Mouse (Mus musculus): ENCODE results near the gene Trim41. TPM values are rescaled to one million over a fixed set of nuclear protein-coding genes. Genes with fewer than 3 reads are reported as not detected.
"Not testable (repeated sequence)": the region's sequence is repeated elsewhere in the genome, so short reads cannot be mapped to it uniquely, and the experiment has no call there.

The Trim41 gene
- total RNA-seq (2021): 10 to 100 TPM; 62.6 to 67.1 TPM

GRCm38 (mm10) chr11:48816800-48817665 is at the start of gene Trim41:
TSS of gene Trim41 (minus strand) at chr11:48817353.
- intact Hi-C loops (cut with DNase I): loop anchor here (1.0 to 5.0 kb wide), 3 partner anchors 17 to 385 kb away; partner anchors contain the start of genes Rack1 and Zfp62
- DNase-seq (ENCODE audit: low spot score in 2 of 2): peak; percentile 99

DNA sequence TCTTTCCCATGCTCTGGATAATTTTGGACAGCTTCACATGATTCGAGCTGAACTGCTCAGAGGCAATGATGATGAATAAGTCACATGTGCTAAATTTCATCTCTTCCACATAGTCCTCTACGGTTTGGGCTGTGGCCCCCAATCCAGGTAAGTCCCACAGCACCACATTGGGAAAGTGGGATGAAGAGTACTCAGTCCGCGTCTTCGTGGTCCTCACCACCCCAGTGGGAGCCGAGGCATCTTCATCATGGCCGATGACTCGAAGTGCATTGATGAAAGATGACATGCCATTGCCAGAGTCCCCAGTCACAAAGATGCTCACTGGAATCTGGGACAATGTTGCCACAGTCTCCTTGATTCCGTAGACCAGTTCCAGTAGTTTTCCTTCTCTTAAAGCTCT is 49.3 kb upstream of the Trim41 start:
- intact Hi-C loops (cut with DNase I): no loop called here
- no peak for DNase-seq (ENCODE audit: low spot score in 2 of 2)

DNA sequence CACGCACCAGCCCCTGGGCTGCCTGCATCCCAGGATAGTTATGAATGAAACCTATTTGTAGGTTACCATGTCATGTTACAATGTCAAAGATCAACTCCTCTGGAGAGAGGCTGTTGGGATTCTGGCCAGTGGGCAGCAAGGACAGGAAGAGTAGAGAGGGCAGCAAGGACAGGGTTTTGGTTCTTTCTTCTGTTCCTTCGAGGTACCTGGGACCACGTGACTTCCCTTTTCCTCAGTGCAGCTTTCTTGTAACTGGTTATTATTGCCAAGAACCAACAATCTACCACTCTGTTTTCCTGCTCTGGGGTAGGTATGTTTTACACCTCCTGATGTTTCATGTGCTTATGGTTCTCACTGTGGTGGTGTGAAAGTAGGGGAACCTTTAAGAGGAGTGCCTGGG is 46.7 kb upstream of the Trim41 start:
- DNase-seq (ENCODE audit: low spot score in 2 of 2): no peak
- intact Hi-C loops (cut with DNase I): no loop called here

DNA sequence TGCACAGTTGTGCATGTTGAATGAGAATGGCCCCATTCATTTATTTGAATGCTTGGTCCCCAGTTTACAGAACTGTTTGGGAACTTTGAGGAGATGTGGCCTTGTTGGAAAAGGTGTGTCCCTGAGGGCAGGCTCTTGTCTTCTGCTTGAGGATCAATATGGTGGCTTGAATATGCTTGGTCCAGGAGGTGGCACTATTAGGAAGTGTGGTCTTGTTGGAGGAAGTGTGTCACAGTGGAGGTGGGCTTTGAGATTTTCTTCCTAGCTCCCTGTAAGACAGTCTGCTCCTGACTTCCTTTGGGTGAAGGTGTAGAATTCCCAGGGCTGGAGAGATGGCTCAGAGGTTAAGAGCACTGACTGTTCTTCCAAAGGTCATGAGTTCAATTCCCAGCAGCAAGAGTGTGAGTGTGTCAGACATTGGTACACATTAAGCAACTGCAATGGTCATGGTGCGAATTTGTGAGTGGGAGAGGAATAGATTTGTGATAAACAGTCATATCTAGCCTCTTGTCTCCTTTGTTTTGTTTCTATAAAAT is 45.7 kb upstream of the Trim41 start:
- DNase-seq (ENCODE audit: low spot score in 2 of 2): no peak
- intact Hi-C loops (cut with DNase I): no loop called here

GRCm38 (mm10) chr11:48859014-48859413 is 41.9 kb upstream of the Trim41 start:
- peak; percentile 51 to 78 for DNase-seq (ENCODE audit: low spot score in 2 of 2)
- intact Hi-C loops (cut with DNase I): loop anchor here (1.0 to 5.0 kb wide), 3 partner anchors 69 to 393 kb away; partner anchors contain the start of gene Zfp62

DNA sequence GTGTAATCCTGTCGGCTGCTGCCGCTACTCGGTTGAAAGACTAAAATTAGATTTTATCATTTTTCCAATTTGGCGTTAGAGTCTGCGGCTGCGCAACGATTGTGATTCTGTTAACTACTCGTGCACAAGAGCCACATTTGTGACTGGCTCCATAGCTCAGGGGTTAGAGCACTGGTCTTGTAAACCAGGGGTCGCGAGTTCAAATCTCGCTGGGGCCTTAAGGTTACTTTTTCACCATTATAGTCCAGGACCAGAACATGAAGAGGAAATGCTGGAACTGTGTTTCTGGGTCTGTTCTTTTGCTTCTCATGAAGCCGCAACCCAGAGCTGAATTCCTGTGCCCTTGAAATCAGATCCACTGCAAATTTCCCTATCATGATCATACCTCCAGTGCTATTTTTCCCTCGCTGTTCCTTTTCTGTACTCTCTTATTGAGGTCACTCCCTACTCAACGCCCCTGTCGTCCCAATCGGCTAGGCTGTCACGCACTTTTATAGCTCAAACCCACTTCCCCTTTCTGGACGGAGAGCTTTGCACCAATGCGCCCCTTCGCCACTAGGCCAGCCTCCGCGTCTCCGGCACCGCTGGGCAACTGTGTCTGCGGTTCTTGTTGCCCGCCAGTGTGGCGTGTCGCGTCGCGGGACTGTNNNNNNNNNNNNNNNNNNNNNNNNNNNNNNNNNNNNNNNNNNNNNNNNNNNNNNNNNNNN is 36.5 kb upstream of the Trim41 start:
- intact Hi-C loops (cut with DNase I): no loop called here

DNA sequence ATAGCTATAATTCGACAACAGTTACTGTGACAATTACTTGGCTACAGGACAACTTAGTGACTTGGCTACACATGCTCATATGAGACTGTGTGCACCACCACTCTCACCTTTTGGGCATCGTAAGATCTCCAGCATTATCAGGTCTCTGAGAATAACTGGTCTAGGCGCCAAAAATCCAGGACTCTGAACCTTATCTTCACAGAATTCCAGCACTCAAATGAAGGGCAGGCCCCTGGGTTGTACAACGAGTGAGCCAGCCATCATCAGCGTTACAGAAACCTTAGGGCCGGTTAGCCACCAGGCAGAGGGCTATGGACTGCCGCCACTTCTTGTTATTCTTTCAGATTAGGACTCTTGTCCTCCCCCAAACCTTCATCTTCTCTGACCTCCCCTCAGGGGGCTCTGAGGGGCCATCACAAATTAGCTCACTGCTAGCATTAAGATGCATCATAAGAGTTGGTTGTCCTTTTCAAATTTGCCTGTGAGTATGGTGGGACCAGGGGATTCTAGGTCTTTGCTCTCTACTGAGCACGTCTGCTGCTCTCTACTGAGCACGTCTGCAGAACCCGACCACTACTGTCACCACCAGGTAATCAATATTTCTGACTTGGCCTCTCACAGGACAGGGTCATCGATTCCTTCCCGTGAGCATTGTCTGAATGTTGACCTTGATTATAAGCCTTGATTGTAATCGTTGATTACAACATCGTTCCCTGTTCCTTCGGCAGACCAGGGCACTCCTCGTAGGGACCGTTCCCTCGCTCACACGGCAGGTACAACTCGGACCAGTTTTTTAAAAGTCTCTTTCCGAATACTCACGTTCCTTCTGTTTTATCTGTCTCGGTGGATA is 35.7 kb upstream of the Trim41 start:
- DNase-seq (ENCODE audit: low spot score in 2 of 2): no peak
- intact Hi-C loops (cut with DNase I): no loop called here

More for the DNA sequence above, 36.5 kb upstream of the Trim41 start:
- DNase-seq (ENCODE audit: low spot score in 2 of 2): peak; percentile 93 to 97

DNA sequence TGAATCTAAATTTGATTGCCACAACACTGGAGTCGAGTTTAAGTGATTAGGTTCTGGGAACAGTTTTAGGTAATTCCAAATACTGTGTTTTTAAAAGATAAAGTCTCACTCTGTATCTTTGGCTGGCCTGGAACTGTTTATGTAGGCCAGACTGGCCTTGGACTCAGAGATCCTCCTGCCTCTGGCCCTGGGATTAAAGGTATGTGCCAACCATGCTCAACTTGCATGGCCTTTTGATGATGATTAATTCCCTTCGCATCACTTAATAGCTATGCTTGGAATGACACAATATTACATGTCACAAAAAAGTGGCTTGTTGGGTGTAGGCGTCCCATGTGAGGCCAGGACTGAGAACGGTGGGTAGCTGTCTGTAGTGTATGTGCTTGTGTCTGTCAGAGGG is 35.0 kb upstream of the Trim41 start:
- intact Hi-C loops (cut with DNase I): no loop called here
- DNase-seq (ENCODE audit: low spot score in 2 of 2): no peak

DNA sequence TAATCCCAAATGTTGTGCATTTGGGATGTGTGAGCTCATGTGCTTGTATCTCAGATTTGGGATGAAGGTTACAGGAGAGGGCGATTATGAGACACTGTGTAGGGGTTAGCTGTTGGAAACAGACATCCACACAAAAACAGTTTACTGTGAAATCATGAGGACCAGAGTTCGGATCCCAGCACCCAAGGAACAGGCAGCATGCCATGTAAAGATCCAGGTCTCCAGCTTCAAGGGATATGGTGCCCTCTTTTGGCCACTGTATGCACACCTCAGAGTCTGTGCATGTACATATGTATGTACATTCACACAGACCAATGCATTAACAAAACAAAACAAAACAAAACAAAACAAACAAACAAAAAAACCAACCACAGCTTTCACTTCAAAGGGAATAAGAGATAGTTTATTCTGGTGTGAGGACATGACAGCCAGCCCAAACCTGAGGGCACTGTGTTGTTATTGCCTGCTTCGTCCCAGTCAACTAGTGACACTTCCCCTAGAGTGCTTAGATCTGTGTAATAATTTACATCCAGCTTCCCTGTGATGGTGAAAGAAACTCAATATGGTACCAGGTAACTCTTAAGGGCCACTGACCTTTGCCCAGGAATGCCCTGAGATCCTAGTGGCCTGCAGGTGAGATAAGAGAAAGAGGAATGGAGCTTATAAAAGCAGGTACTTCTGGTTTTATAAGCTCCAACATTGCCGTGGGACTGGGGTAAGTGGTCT is 34.3 kb upstream of the Trim41 start:
- intact Hi-C loops (cut with DNase I): no loop called here
- DNase-seq (ENCODE audit: low spot score in 2 of 2): no peak

DNA sequence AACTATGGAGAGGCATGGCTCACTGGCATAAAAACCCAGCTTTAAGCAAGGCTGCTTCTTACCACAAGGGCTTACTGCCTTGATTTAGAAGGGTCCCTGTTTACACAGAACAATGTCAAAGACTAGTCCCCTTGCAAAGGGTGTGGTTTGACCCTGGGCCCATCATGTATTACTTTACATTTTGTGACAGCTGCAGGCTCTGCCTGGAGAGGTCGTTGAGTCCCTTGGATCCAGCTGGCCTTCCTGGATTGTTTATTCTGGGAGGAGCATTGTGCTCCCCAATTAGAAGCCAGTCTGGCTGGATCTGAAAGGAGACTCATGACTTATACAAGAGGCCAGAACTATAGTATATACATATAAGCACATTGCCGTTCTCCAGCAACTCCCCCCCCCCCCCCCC is 33.1 kb upstream of the Trim41 start:
- no peak for DNase-seq (ENCODE audit: low spot score in 2 of 2)
- intact Hi-C loops (cut with DNase I): no loop called here

- no peak for DNase-seq (ENCODE audit: low spot score in 2 of 2)
- intact Hi-C loops (cut with DNase I): no loop called here
Observed at GRCm38 (mm10) chr11:48846881-48847280, 29.7 kb upstream of the Trim41 start.

DNA sequence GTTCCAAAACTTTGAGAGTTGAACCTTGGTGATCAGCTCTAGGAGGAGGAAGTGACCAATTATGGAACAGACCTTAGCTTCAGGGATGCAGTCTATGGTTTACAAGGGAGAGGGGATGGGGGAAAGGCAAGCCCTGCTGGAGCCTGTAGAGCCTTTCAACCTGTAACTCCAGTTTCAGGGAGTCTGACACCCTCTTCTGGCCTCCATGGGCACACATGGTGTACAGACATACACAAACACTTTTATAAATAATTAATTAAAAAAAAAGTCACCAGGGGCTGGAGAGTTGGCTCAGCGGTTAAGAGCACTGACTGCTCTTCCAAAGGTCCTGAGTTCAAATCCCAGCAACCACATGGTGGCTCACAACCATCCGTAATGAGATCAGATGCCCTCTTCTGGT is 29.2 kb upstream of the Trim41 start:
- DNase-seq (ENCODE audit: low spot score in 2 of 2); intact Hi-C loops (cut with DNase I): not testable (repeated sequence)

GRCm38 (mm10) chr11:48845244-48845815 is 28.2 kb upstream of the Trim41 start:
- DNase-seq (ENCODE audit: low spot score in 2 of 2): no peak
- intact Hi-C loops (cut with DNase I): no loop called here

- intact Hi-C loops (cut with DNase I): no loop called here
Observed at GRCm38 (mm10) chr11:48844309-48844708, 27.2 kb upstream of the Trim41 start.

GRCm38 (mm10) chr11:48843202-48843601 is 26.0 kb upstream of the Trim41 start:
- intact Hi-C loops (cut with DNase I): no loop called here
- DNase-seq (ENCODE audit: low spot score in 2 of 2): no peak

More at GRCm38 (mm10) chr11:48844309-48844708, 27.2 kb upstream of the Trim41 start:
- DNase-seq (ENCODE audit: low spot score in 2 of 2): peak in 1 of 2 experiments; percentile 53

DNA sequence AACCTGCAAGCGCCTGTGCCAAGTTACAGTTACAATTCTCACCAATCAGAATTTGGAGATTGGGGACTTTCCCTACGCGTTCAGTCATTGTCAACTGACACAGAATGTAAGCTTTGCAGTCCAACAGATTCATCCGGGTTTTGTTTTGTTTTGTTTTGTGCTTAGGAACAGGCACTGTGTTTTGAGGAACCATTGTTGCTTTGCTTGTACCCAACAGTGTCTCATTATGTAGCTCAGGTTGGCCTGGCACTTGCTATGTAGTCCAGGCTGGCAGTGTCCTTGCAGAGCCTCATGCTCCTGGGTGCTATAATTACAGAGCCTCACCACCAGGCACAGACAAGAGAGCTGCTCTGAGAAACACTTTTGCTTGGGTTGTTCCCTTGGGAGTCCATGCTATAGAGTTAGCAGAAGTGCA is 25.2 kb upstream of the Trim41 start:
- intact Hi-C loops (cut with DNase I): no loop called here

GRCm38 (mm10) chr11:48841213-48841612 is 24.1 kb upstream of the Trim41 start:
- DNase-seq (ENCODE audit: low spot score in 2 of 2): no peak
- intact Hi-C loops (cut with DNase I): no loop called here

More for the DNA sequence above, 25.2 kb upstream of the Trim41 start:
- no peak for DNase-seq (ENCODE audit: low spot score in 2 of 2)

DNA sequence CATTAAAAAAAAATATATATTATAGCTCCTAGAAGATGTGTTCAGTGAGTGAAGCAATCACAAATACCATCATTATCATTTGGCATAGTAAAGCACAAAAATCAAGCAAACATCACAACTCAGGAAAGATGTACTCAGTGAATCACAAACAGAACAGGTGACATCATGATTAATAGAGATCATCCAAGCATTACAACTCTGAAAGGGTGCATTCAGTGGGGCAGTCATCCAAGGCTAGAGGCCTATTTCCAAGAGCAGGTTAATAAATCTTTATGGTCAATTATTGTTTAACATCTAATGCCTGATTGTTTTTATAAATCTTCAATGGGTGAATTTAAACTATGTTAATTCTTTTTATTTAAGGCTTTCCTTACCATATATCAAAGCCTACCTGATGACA is 23.7 kb upstream of the Trim41 start:
- intact Hi-C loops (cut with DNase I): no loop called here

More for the DNA sequence above, 23.7 kb upstream of the Trim41 start:
- no peak for DNase-seq (ENCODE audit: low spot score in 2 of 2)

Measured in left cerebral cortex, postnatal 25 days (tissue).